Mouse (Mus musculus): ENCODE data around the gene Efemp1.

DNA sequence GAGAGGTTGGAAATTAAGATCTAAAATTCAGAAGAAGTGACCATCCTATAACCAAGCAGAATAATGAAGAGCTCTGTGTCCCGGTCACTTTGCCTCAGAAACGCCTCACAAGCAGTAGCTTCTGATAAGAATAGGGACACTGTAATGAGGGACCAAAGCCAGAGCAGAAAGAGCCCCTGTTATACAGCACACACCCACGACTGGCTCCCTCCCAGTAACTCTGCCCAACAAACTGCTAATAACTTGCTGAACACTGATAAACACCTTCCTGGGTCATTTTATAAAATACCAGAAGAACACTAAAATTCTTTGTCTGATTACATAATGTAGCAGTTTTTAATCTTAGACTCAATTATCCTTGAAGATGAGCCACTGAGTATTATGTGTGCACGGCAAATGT is 30.1 kb downstream of the Efemp1 start:
- TF ChIP-seq CTCF (IDR thresholded peaks at IDR 0.05; ENCODE audit: low read depth, low read length), result no peak
- no peak for TF ChIP-seq POLR2A (IDR thresholded peaks at IDR 0.05; ENCODE audit: extremely low read depth, insufficient read depth, low read length)
